Mouse (Mus musculus): ENCODE data around the gene Atp6v0e2. TPM values are rescaled to one million over a fixed set of nuclear protein-coding genes. Genes with fewer than 3 reads are reported as not detected.

Atp6v0e2 gene
- polyA plus RNA-seq, 1 experiment from 2014 or later: 13.9 TPM

- Histone ChIP-seq H3K27me3 (no peaks in the 10 kb centered on the region), H3K36me3 (peaks cover 23% of the 10 kb centered on the region), H3K4me1 (peaks cover 14% of the 10 kb centered on the region; the same call in 1 of the 2 replicates), H3K9ac (no peak overlapping the region), H3K4me3 (no peak overlapping the region), H3K4me2 (no peak overlapping the region), H3K9me3 (peaks cover 5% of the 10 kb centered on the region; the same call in 1 of the 2 replicates), H3K27ac (no peak overlapping the region)
- ATAC-seq (ENCODE audit: insufficient number of reproducible peaks, insufficient read depth, low FRiP score, low TSS enrichment, low read depth): no peak
- WGBS: 92% methylated on average over 4 of the region's 4 CpGs
Measured at GRCm38 (mm10) chr6:48565693-48566310, 28.4 kb downstream of the Atp6v0e2 start.

GRCm38 (mm10) chr6:48566312-48566711 lies 28.9 kb downstream of the Atp6v0e2 start:
- H3K4me2 ChIP-seq: no peak overlapping the region
- no peak overlapping the region for H3K4me3 ChIP-seq
- peak; percentile 35; the same call in 1 of the 2 replicates for ATAC-seq (ENCODE audit: insufficient number of reproducible peaks, insufficient read depth, low FRiP score, low TSS enrichment, low read depth)
- H3K27me3 ChIP-seq: no peaks in the 10 kb centered on the region
- peaks cover 23% of the 10 kb centered on the region for H3K36me3 ChIP-seq
- H3K9ac ChIP-seq: no peak overlapping the region
- peaks cover 14% of the 10 kb centered on the region; the same call in 1 of the 2 replicates for H3K4me1 ChIP-seq
- 58% methylated on average over 5 of the region's 5 CpGs for WGBS
- H3K9me3 ChIP-seq: peaks cover 5% of the 10 kb centered on the region; the same call in 1 of the 2 replicates
- no peak overlapping the region for H3K27ac ChIP-seq

- H3K36me3 ChIP-seq: peaks cover 22% of the 10 kb centered on the region
Measured at GRCm38 (mm10) chr6:48568036-48568984, 30.9 kb downstream of the Atp6v0e2 start.

GRCm38 (mm10) chr6:48569065-48569807 lies 31.8 kb downstream of the Atp6v0e2 start:
- 88% methylated on average over 8 of the region's 8 CpGs for WGBS
- Histone ChIP-seq H3K4me3 (no peak overlapping the region), H3K36me3 (peaks cover 17% of the 10 kb centered on the region), H3K9ac (no peak overlapping the region), H3K27ac (no peak overlapping the region), H3K27me3 (no peaks in the 10 kb centered on the region), H3K4me1 (peaks cover 14% of the 10 kb centered on the region; the same call in 1 of the 2 replicates), H3K4me2 (no peak overlapping the region), H3K9me3 (peaks cover 5% of the 10 kb centered on the region; the same call in 1 of the 2 replicates)
- no peak for ATAC-seq (ENCODE audit: insufficient number of reproducible peaks, insufficient read depth, low FRiP score, low TSS enrichment, low read depth)

More at GRCm38 (mm10) chr6:48568036-48568984, 30.9 kb downstream of the Atp6v0e2 start:
- WGBS: 85% methylated on average over 21 of the region's 21 CpGs
- ATAC-seq (ENCODE audit: insufficient number of reproducible peaks, insufficient read depth, low FRiP score, low TSS enrichment, low read depth): no peak
- Histone ChIP-seq H3K9me3 (peaks cover 5% of the 10 kb centered on the region; the same call in 1 of the 2 replicates), H3K27ac (no peak overlapping the region), H3K9ac (no peak overlapping the region), H3K4me3 (no peak overlapping the region), H3K4me2 (no peak overlapping the region), H3K4me1 (peaks cover 14% of the 10 kb centered on the region; the same call in 1 of the 2 replicates), H3K27me3 (no peaks in the 10 kb centered on the region)

GRCm38 (mm10) chr6:48572014-48572413 lies 34.6 kb downstream of the Atp6v0e2 start:
- Histone ChIP-seq H3K36me3 (peaks cover 7% of the 10 kb centered on the region), H3K9ac (no peak overlapping the region), H3K4me2 (no peak overlapping the region), H3K4me3 (no peak overlapping the region), H3K27ac (no peak overlapping the region), H3K4me1 (peaks cover 5% of the 10 kb centered on the region; the same call in 1 of the 2 replicates), H3K27me3 (no peaks in the 10 kb centered on the region), H3K9me3 (peaks cover 5% of the 10 kb centered on the region; the same call in 1 of the 2 replicates)
- no peak for ATAC-seq (ENCODE audit: insufficient number of reproducible peaks, insufficient read depth, low FRiP score, low TSS enrichment, low read depth)
- WGBS: 93% methylated on average over 5 of the region's 5 CpGs

GRCm38 (mm10) chr6:48572572-48573061 lies 35.2 kb downstream of the Atp6v0e2 start, which contains the start of gene Rarres2:
Gene Rarres2, minus strand, starts transcription at chr6:48572789.
- H3K4me2 ChIP-seq: no peak within 1 kb of the TSS
- H3K4me1 ChIP-seq: peaks cover 5% of the 10 kb centered on the region; the same call in 1 of the 2 replicates
- no peak for ATAC-seq (ENCODE audit: insufficient number of reproducible peaks, insufficient read depth, low FRiP score, low TSS enrichment, low read depth)
- no peaks in the 10 kb centered on the region for H3K27me3 ChIP-seq
- whole genome bisulfite sequencing: 18% methylated on average over 6 of the region's 6 CpGs
- H3K9ac ChIP-seq: no peak within 1 kb of the TSS
- H3K27ac ChIP-seq: no peak within 1 kb of the TSS
- peaks cover 7% of the 10 kb centered on the region for H3K36me3 ChIP-seq
- H3K9me3 ChIP-seq: peaks cover 5% of the 10 kb centered on the region; the same call in 1 of the 2 replicates
- H3K4me3 ChIP-seq: no peak within 1 kb of the TSS

- no peaks in the 10 kb centered on the region for H3K27me3 ChIP-seq
- no peak overlapping the region for H3K4me2 ChIP-seq
- no peak overlapping the region for H3K27ac ChIP-seq
- no peak for ATAC-seq (ENCODE audit: insufficient number of reproducible peaks, insufficient read depth, low FRiP score, low TSS enrichment, low read depth)
- no peak overlapping the region for H3K4me3 ChIP-seq
- WGBS: 39% methylated on average over 10 of the region's 10 CpGs
- H3K9ac ChIP-seq: no peak overlapping the region
- H3K36me3 ChIP-seq: peaks cover 7% of the 10 kb centered on the region
- H3K4me1 ChIP-seq: peaks cover 9% of the 10 kb centered on the region; the same call in 1 of the 2 replicates
- H3K9me3 ChIP-seq: peaks cover 5% of the 10 kb centered on the region; the same call in 1 of the 2 replicates
Measured at GRCm38 (mm10) chr6:48573280-48573679, 35.9 kb downstream of the Atp6v0e2 start.

GRCm38 (mm10) chr6:48573981-48574380 lies 36.6 kb downstream of the Atp6v0e2 start:
- H3K27ac ChIP-seq: no peak overlapping the region

GRCm38 (mm10) chr6:48578736-48579135 lies 41.3 kb downstream of the Atp6v0e2 start:
- no peak overlapping the region for H3K4me2 ChIP-seq
- no peaks in the 10 kb centered on the region for H3K27me3 ChIP-seq
- WGBS: 65% methylated on average over 5 of the region's 5 CpGs
- H3K36me3 ChIP-seq: no peaks in the 10 kb centered on the region
- H3K9ac ChIP-seq: no peak overlapping the region
- H3K4me3 ChIP-seq: no peak overlapping the region
- no peaks in the 10 kb centered on the region for H3K9me3 ChIP-seq
- no peak for ATAC-seq (ENCODE audit: insufficient number of reproducible peaks, insufficient read depth, low FRiP score, low TSS enrichment, low read depth)
- peak overlapping the region; percentile 16; the same call in 1 of the 2 replicates for H3K27ac ChIP-seq
- H3K4me1 ChIP-seq: 0 out of 2 replicates have a peak, but pooled peaks cover 4% of the 10 kb centered on the region

More at GRCm38 (mm10) chr6:48573981-48574380, 36.6 kb downstream of the Atp6v0e2 start:
- H3K27me3 ChIP-seq: no peaks in the 10 kb centered on the region
- no peak overlapping the region for H3K4me3 ChIP-seq
- H3K36me3 ChIP-seq: peaks cover 7% of the 10 kb centered on the region; the same call in 1 of the 2 replicates
- no peak for ATAC-seq (ENCODE audit: insufficient number of reproducible peaks, insufficient read depth, low FRiP score, low TSS enrichment, low read depth)
- 68% methylated on average over 3 of the region's 3 CpGs for WGBS
- H3K9me3 ChIP-seq: peaks cover 5% of the 10 kb centered on the region; the same call in 1 of the 2 replicates
- 0 out of 2 replicates have a peak, but pooled peaks cover 4% of the 10 kb centered on the region for H3K4me1 ChIP-seq
- no peak overlapping the region for H3K4me2 ChIP-seq
- no peak overlapping the region for H3K9ac ChIP-seq

GRCm38 (mm10) chr6:48579215-48579648 lies 41.8 kb downstream of the Atp6v0e2 start:
- H3K27me3 ChIP-seq: no peaks in the 10 kb centered on the region
- H3K36me3 ChIP-seq: no peaks in the 10 kb centered on the region
- no peaks in the 10 kb centered on the region for H3K9me3 ChIP-seq
- 0 out of 2 replicates have a peak, but pooled peaks cover 4% of the 10 kb centered on the region for H3K4me1 ChIP-seq
- H3K9ac ChIP-seq: no peak overlapping the region
- no peak overlapping the region for H3K4me3 ChIP-seq
- peak overlapping the region; percentile 21; the same call in 1 of the 2 replicates for H3K4me2 ChIP-seq
- WGBS: 21% methylated on average over 5 of the region's 5 CpGs
- no peak for ATAC-seq (ENCODE audit: insufficient number of reproducible peaks, insufficient read depth, low FRiP score, low TSS enrichment, low read depth)
- peak overlapping the region; percentile 16; the same call in 1 of the 2 replicates for H3K27ac ChIP-seq
